Mouse (Mus musculus): Measurements from ENCODE around the gene Card9.

Gene Card9

GRCm38 (mm10) chr2:26305555-26305954, 55.2 kb downstream of the Card9 start:
- no peak for DNase-seq (ENCODE audit: low read depth, low spot score)

DNA sequence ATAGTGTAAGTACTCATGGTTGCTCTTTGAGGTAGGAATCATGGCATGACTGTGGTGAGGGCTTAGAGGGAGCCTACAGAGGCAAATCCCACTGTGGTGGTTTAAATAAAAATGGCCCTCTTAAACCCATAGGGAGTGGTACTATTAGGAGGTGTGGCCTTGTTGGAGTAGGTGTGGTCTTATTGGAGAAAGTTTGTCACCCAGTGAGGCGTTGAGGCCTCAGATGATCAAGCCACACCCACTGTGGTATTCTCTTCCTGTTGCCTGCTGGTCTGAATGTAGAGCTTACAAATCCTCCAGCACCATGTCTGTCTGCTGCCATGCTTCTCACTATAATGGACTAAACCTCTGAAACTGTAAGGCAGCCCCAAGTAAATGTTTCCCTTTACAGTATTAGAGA, 56.0 kb downstream of the Card9 start:
- DNase-seq (ENCODE audit: low read depth, low spot score) = peak; percentile 77

All from R1 (cell line).